Mouse (Mus musculus) ES-Bruce4 (cell line): ENCODE measurements around the gene Chd6.

Source experiments
- CTCF ChIP-seq: IDR thresholded peaks from one replicate; pipeline ENCODE4 v1.8.1; 2011; ENCODE audit warnings: low read depth, low read length
- EP300 ChIP-seq: IDR thresholded peaks from 2 replicates; pipeline ENCODE4 v1.6.1; 2011; ENCODE audit warnings: low read depth, low read length; ENCODE audit not compliant: insufficient read depth
- POLR2A ChIP-seq: IDR thresholded peaks from one replicate; pipeline ENCODE4 v1.8.1; 2011; ENCODE audit warnings: low read length; ENCODE audit not compliant: insufficient read depth

DNA sequence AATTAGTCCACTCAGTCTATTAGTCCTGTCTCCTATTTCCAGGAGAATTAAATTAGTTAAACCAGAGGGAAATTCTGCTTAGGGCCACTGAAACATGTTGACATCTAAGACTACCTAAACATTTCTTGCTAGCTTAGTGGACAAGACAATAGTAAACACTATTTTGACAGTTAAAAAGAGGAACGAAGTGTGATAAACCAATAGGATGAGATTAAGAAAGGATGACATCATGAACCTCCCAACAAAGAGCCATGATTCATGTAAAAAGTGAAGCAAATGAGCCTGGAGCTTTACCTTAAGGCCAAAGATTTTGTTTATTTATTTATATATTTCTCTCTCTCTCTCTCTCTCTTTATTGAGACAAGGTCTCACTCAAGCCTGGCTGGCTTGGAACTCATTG lies 146.7 kb downstream of the Chd6 start:
- TF ChIP-seq CTCF = no peak
- no peak for TF ChIP-seq POLR2A
- no peak for TF ChIP-seq EP300
